Mouse (Mus musculus) heart, embryonic 11.5 days (tissue): ENCODE measurements around the gene Mup14. TPM values are rescaled to one million over a fixed set of nuclear protein-coding genes. Genes with fewer than 3 reads are reported as not detected.
"Not testable (repeated sequence)": the region's sequence is repeated elsewhere in the genome, so short reads cannot be mapped to it uniquely, and the experiment has no call there.

ENCODE experiments used
- ATAC-seq: fragments of 200-750 bp; cut with Nextera tagmentation; replicated peaks from 2 replicates; pipeline ENCODE4 v1.8.0; 2017; ENCODE audit warnings: moderate library complexity; ENCODE audit not compliant: insufficient number of reproducible peaks, low FRiP score, low TSS enrichment
- H3K27ac ChIP-seq: fragments of 300-500 bp; sonication (generic); 2 replicates; pipeline ENCODE4 v1.5.1; 2014; ENCODE audit warnings: mild to moderate bottlenecking, low read depth, low read length
- H3K27me3 ChIP-seq: fragments of 300-500 bp; sonication (generic); 2 replicates; pipeline ENCODE4 v1.6.1; 2014; ENCODE audit warnings: mild to moderate bottlenecking, low read length, mixed read lengths; ENCODE audit not compliant: control insufficient read depth, insufficient read depth
- H3K36me3 ChIP-seq: fragments of 300-500 bp; sonication (generic); 2 replicates; pipeline ENCODE4 v1.6.1; 2014; ENCODE audit warnings: mild to moderate bottlenecking, low read length, moderate library complexity, mixed read lengths; ENCODE audit not compliant: control insufficient read depth, insufficient read depth
- H3K4me1 ChIP-seq: fragments of 300-500 bp; sonication (generic); 2 replicates; pipeline ENCODE4 v1.6.1; 2014; ENCODE audit warnings: low read length; ENCODE audit not compliant: control insufficient read depth, insufficient read depth
- H3K4me2 ChIP-seq: fragments of 300-500 bp; sonication (generic); 2 replicates; pipeline ENCODE4 v1.6.1; 2014; ENCODE audit warnings: mild to moderate bottlenecking, moderate library complexity
- H3K4me3 ChIP-seq: fragments of 300-500 bp; sonication (generic); 2 replicates; pipeline ENCODE4 v1.5.1; 2014; ENCODE audit warnings: low read depth, low read length
- H3K9ac ChIP-seq: fragments of 300-500 bp; sonication (generic); 2 replicates; pipeline ENCODE4 v1.6.1; 2014; ENCODE audit warnings: mild to moderate bottlenecking, low read depth, low read length, moderate library complexity
- H3K9me3 ChIP-seq: fragments of 300-500 bp; sonication (generic); replicated peaks from 2 replicates; pipeline ENCODE4 v1.6.1; 2016; ENCODE audit warnings: low read length; ENCODE audit not compliant: control insufficient read depth
- whole genome bisulfite sequencing: fragments of 180-500 bp; shearing (Covaris S2); extraction: QIAGEN DNeasy Blood & Tissue Kit; methylation state at CpG from one replicate; pipeline ENCODE4 v1.1.7; 2014; ENCODE audit not compliant: insufficient replicate concordance; 5-methylcytosine and 5-hydroxymethylcytosine counted together
- polyA plus RNA-seq: library from polyadenylated mRNA; unstranded; fragments of >200 nt; fragmentation: Nextera tagmentation; extraction: Ambion mirVana; gene quantifications from 2 replicates; pipeline ENCODE4 v1.2.1, GENCODE M21; 2014

Mup14 gene
- not detected in 2 replicates for polyA plus RNA-seq

DNA sequence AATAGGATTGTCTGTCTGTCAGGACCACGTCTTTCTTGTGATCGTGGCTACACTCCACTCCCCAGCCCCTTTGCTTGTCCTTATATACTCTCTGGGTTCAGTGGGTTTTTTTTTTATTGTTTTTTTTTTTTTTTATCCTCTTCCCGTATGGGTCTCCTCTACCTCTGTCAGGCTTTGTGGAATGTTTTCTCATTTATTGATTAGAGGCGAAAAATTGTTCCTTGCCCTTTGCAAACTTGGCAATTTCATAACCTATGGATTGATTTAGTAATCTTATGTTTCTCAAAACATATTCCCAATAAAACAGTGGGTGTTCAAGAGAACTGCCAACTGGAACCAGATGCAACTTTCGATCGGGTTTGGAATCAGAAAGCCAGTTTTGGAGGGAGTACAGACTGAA lies at the start of gene Mup14:
Gene Mup14 (minus strand): TSS at position 101 of the 400 bp plus-strand sequence.
- not testable (repeated sequence) for H3K27me3 ChIP-seq, H3K27ac ChIP-seq, H3K9me3 ChIP-seq, ATAC-seq, H3K4me1 ChIP-seq, H3K36me3 ChIP-seq, H3K9ac ChIP-seq, H3K4me3 ChIP-seq, H3K4me2 ChIP-seq
- WGBS: 80% methylated on average over 4 of the region's 6 CpGs

DNA sequence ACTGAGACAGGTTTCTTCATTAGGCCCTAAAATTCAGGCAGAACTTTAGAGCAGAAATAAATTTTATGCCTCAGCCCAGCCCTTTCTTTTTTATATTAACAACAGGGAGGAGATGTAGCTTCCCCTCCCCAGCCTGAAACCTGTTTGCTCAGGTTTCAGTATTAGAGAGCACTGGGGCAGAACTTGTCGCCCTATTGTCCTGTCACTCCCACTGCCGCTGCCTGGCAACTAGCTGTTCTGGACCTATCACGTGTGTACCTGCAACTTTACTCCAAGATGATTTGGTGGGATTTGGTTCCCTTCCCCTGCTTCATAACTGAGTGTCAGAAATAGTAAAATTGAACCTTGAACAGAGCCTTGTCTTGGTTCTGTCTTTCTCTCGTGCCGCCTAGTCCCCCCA lies 34.3 kb upstream of the Mup14 start:
- not testable (repeated sequence) for H3K4me1 ChIP-seq, H3K9me3 ChIP-seq, H3K36me3 ChIP-seq, H3K27ac ChIP-seq, H3K4me3 ChIP-seq, H3K4me2 ChIP-seq, H3K9ac ChIP-seq, H3K27me3 ChIP-seq, ATAC-seq
- WGBS: 71% methylated on average over 3 of the region's 5 CpGs

Other genes starting within 250 kb of the Mup14 start
- gene Mup13, start 75.7 kb downstream of the Mup14 start, polyA plus RNA-seq: not detected in 2 replicates
- not detected in 2 replicates for gene Mup15, start 135.7 kb upstream of the Mup14 start, polyA plus RNA-seq
- gene Mup16, start 215.5 kb upstream of the Mup14 start, polyA plus RNA-seq: not detected in 2 replicates